Mouse (Mus musculus) adrenal gland (tissue): ENCODE results near the gene Bdnf.

Experiments
- intact Hi-C: fragments of 180-260 bp; cut with DNase I; formaldehyde crosslinking; loops from one replicate; pipeline ENCODE4 v1.15.1; 2025

The Bdnf gene

GRCm38 (mm10) chr2:109776374-109776773, 101.9 kb downstream of the Bdnf start:
- intact Hi-C loops = no loop called here
